Mouse (Mus musculus): Measurements from ENCODE around the gene Irak2.

DNA sequence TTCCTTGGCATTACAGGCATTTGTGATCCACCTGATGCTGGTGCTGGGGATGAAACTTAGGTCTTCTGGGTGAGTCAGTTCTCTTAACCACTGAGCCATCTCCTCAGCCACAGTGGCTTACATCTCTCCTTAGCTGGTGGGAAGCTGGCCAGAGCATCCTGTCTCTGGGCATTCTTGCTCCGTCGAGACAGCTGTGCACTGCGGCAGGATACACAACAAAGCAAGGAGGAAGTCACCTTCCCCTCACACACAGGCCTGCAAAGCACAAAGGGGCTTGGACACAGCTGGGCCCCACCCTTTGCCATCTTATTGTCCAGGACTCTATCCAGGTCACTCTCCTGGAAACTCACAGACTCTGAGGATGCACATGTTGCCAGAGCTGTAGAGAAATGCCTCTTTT, 20.0 kb downstream of the Irak2 start:
- TF ChIP-seq CTCF (IDR thresholded peaks at IDR 0.05; ENCODE audit: control insufficient read depth, insufficient read depth, insufficient read length) = no peak
- TF ChIP-seq USF1 (IDR thresholded peaks at IDR 0.05; ENCODE audit: low read depth) = no peak
- TF ChIP-seq FOSL1 (IDR thresholded peaks at IDR 0.05; ENCODE audit: insufficient read depth, low read length, poor library complexity, severe bottlenecking) = no peak
- no peak for TF ChIP-seq MYOD1 (IDR thresholded peaks at IDR 0.05; ENCODE audit: control insufficient read depth, insufficient read length, low read depth)
- no peak for TF ChIP-seq CEBPB (IDR thresholded peaks at IDR 0.05; ENCODE audit: low read depth)
- no peak for TF ChIP-seq MYOG (IDR thresholded peaks at IDR 0.05; ENCODE audit: control insufficient read depth, extremely low read depth, insufficient read length)

Data from C2C12 (cell line).